Comparison of ENCODE assay signal across 8 mouse cellular contexts in genomic region chr6:52861186-52861820, GRCm38 (mm10).
DNase-seq lines count a peak whose midpoint lies in the region; ATAC-seq and TF ChIP-seq lines count a peak whose summit lies in the region.

No protein-coding gene starts in this region.

- H3K4me1 ChIP-seq in heart, embryonic 12.5 days (replicated peaks): peaks cover 45% of the 10 kb centered on the region
- peaks cover 8% of the 10 kb centered on the region for H3K4me1 ChIP-seq in bone marrow, adult 2 months (ENCODE audit: control insufficient read depth, insufficient read depth, low read length)
- H3K4me1 ChIP-seq in embryonic facial prominence, embryonic 12.5 days: peaks cover 49% of the 10 kb centered on the region
- peaks cover 99% of the 10 kb centered on the region for H3K4me1 ChIP-seq in limb, embryonic 10.5 days
- H3K4me1 ChIP-seq in stomach, embryonic 16.5 days (ENCODE audit: control insufficient read depth, insufficient read depth, low read length): peaks cover 17% of the 10 kb centered on the region

- intact Hi-C loops in heart, postnatal 14 days (cut with DNase I): no loop called here

- no peaks in the 10 kb centered on the region for H3K36me3 ChIP-seq in heart, embryonic 12.5 days
- H3K36me3 ChIP-seq in embryonic facial prominence, embryonic 12.5 days: no peaks in the 10 kb centered on the region
- H3K36me3 ChIP-seq in limb, embryonic 10.5 days: no peaks in the 10 kb centered on the region
- no peaks in the 10 kb centered on the region for H3K36me3 ChIP-seq in stomach, embryonic 16.5 days (ENCODE audit: control insufficient read depth, insufficient read depth, low read length)

- no peak overlapping the region for H3K9ac ChIP-seq in heart, embryonic 12.5 days
- no peak overlapping the region for H3K9ac ChIP-seq in embryonic facial prominence, embryonic 12.5 days
- H3K9ac ChIP-seq in stomach, embryonic 16.5 days (ENCODE audit: low read length): no peak overlapping the region; the same call in 1 of the 2 replicates

- peak overlapping the region; percentile 61; the same call in 1 of the 2 replicates for H3K27ac ChIP-seq in heart, embryonic 12.5 days (ENCODE audit: poor library complexity, severe bottlenecking)
- H3K27ac ChIP-seq in bone marrow, adult 2 months (ENCODE audit: control insufficient read depth, insufficient read depth, low read depth, low read length, poor library complexity): peak overlapping the region; percentile 55; the same call in 1 of the 2 replicates
- peak overlapping the region; percentile 69 for H3K27ac ChIP-seq in embryonic facial prominence, embryonic 12.5 days
- H3K27ac ChIP-seq in limb, embryonic 10.5 days: peak overlapping the region; percentile 75
- peak overlapping the region; percentile 84 for H3K27ac ChIP-seq in stomach, embryonic 16.5 days (ENCODE audit: low read length)

- no peaks in the 10 kb centered on the region for H3K27me3 ChIP-seq in heart, embryonic 12.5 days (replicated peaks)
- no peaks in the 10 kb centered on the region for H3K27me3 ChIP-seq in embryonic facial prominence, embryonic 12.5 days
- peaks cover 6% of the 10 kb centered on the region for H3K27me3 ChIP-seq in limb, embryonic 10.5 days (ENCODE audit: low read depth, poor library complexity, severe bottlenecking)
- H3K27me3 ChIP-seq in stomach, embryonic 16.5 days (ENCODE audit: control insufficient read depth, insufficient read depth, low read length): no peaks in the 10 kb centered on the region

- no peak for TF ChIP-seq CTCF in bone marrow, adult 2 months (IDR thresholded peaks at IDR 0.05; ENCODE audit: control insufficient read depth, insufficient read depth, low read length)

- ATAC-seq in heart, embryonic 12.5 days (ENCODE audit: insufficient number of reproducible peaks, low FRiP score): no peak
- ATAC-seq in embryonic facial prominence, embryonic 12.5 days (ENCODE audit: insufficient number of reproducible peaks, insufficient read depth, low FRiP score, low TSS enrichment): no peak
- ATAC-seq in stomach, embryonic 16.5 days (ENCODE audit: insufficient read depth, low FRiP score): no peak
- ATAC-seq in monocyte, adult 5-6 weeks (replicated peaks; ENCODE audit: insufficient number of reproducible peaks, low FRiP score, low TSS enrichment, poor library complexity, severe bottlenecking): no peak

- 68% methylated on average over 9 of the region's 9 CpGs for WGBS in heart, embryonic 12.5 days
- WGBS in bone marrow, adult 2 months: 51% methylated on average over 9 of the region's 9 CpGs
- 60% methylated on average over 9 of the region's 9 CpGs for WGBS in embryonic facial prominence, embryonic 12.5 days
- WGBS in limb, embryonic 10.5 days: 75% methylated on average over 9 of the region's 9 CpGs
- 63% methylated on average over 9 of the region's 9 CpGs for WGBS in stomach, embryonic 16.5 days

- TF ChIP-seq POLR2A in bone marrow, adult 2 months (IDR thresholded peaks at IDR 0.05; ENCODE audit: borderline replicate concordance, control insufficient read depth, low read depth, low read length): no peak

- no peaks in the 10 kb centered on the region for H3K9me3 ChIP-seq in heart, embryonic 12.5 days (replicated peaks)
- H3K9me3 ChIP-seq in embryonic facial prominence, embryonic 12.5 days: no peaks in the 10 kb centered on the region
- no peaks in the 10 kb centered on the region for H3K9me3 ChIP-seq in limb, embryonic 10.5 days (replicated peaks)
- no peaks in the 10 kb centered on the region for H3K9me3 ChIP-seq in stomach, embryonic 16.5 days (replicated peaks; ENCODE audit: control insufficient read depth, low read length)

- H3K4me2 ChIP-seq in heart, embryonic 12.5 days: no peak overlapping the region
- no peak overlapping the region for H3K4me2 ChIP-seq in embryonic facial prominence, embryonic 12.5 days (replicated peaks)
- no peak overlapping the region for H3K4me2 ChIP-seq in stomach, embryonic 16.5 days (ENCODE audit: low read depth, low read length)

- no peak for DNase-seq in heart, postnatal 14 days
- DNase-seq in limb, embryonic 10.5 days (ENCODE audit: low spot score): no peak
- no peak for DNase-seq in MN1 (ENCODE audit: low spot score)

- H3K4me3 ChIP-seq in heart, embryonic 12.5 days: no peak overlapping the region
- H3K4me3 ChIP-seq in bone marrow, adult 2 months (replicated peaks; ENCODE audit: control insufficient read depth, low read depth, low read length): no peak overlapping the region
- no peak overlapping the region for H3K4me3 ChIP-seq in embryonic facial prominence, embryonic 12.5 days
- no peak overlapping the region for H3K4me3 ChIP-seq in limb, embryonic 10.5 days
- no peak overlapping the region for H3K4me3 ChIP-seq in stomach, embryonic 16.5 days (replicated peaks; ENCODE audit: low read length)
